Mouse (Mus musculus): ENCODE measurements around the gene S100a4. TPM values are rescaled to one million over a fixed set of nuclear protein-coding genes. Genes with fewer than 3 reads are reported as not detected.

The S100a4 gene
- polyA plus RNA-seq, 1 experiment from 2014 or later: 1.4 TPM

- H3K9ac ChIP-seq (ENCODE audit: low read depth, low read length): no peak overlapping the region
- WGBS: 76% methylated on average over 5 of the region's 5 CpGs
- no peaks in the 10 kb centered on the region for H3K27me3 ChIP-seq (ENCODE audit: control insufficient read depth, insufficient read depth, low read length)
- ATAC-seq (ENCODE audit: low FRiP score) (no peak), DNase-seq (ENCODE audit: low spot score) (no peak)
- H3K36me3 ChIP-seq (ENCODE audit: control insufficient read depth, insufficient read depth, low read length): no peaks in the 10 kb centered on the region
- no peak overlapping the region for H3K27ac ChIP-seq (ENCODE audit: low read depth, low read length)
- H3K4me1 ChIP-seq (replicated peaks; ENCODE audit: control insufficient read depth, insufficient read depth, low read length): no peaks in the 10 kb centered on the region
- H3K4me2 ChIP-seq (replicated peaks; ENCODE audit: low read depth, low read length): no peak overlapping the region
- H3K9me3 ChIP-seq (ENCODE audit: control insufficient read depth, low read length): no peaks in the 10 kb centered on the region
- H3K4me3 ChIP-seq (ENCODE audit: low read depth, low read length): no peak overlapping the region
These were observed 21.9 kb downstream of the S100a4 start for GRCm38 (mm10) chr3:90625496-90625895.

GRCm38 (mm10) chr3:90626266-90627021, 22.9 kb downstream of the S100a4 start:
- no peak overlapping the region for H3K4me2 ChIP-seq (replicated peaks; ENCODE audit: low read depth, low read length)
- ATAC-seq (ENCODE audit: low FRiP score) (no peak), DNase-seq (ENCODE audit: low spot score) (no peak)
- H3K27ac ChIP-seq (ENCODE audit: low read depth, low read length): no peak overlapping the region
- no peaks in the 10 kb centered on the region for H3K36me3 ChIP-seq (ENCODE audit: control insufficient read depth, insufficient read depth, low read length)
- no peaks in the 10 kb centered on the region for H3K9me3 ChIP-seq (ENCODE audit: control insufficient read depth, low read length)
- no peak overlapping the region for H3K9ac ChIP-seq (ENCODE audit: low read depth, low read length)
- H3K4me1 ChIP-seq (replicated peaks; ENCODE audit: control insufficient read depth, insufficient read depth, low read length): no peaks in the 10 kb centered on the region
- H3K27me3 ChIP-seq (ENCODE audit: control insufficient read depth, insufficient read depth, low read length): no peaks in the 10 kb centered on the region
- H3K4me3 ChIP-seq (ENCODE audit: low read depth, low read length): no peak overlapping the region
- 81% methylated on average over 9 of the region's 9 CpGs for WGBS

GRCm38 (mm10) chr3:90627366-90627765, 23.8 kb downstream of the S100a4 start:
- H3K27ac ChIP-seq (ENCODE audit: low read depth, low read length): no peak overlapping the region
- no peaks in the 10 kb centered on the region for H3K4me1 ChIP-seq (replicated peaks; ENCODE audit: control insufficient read depth, insufficient read depth, low read length)
- no peaks in the 10 kb centered on the region for H3K9me3 ChIP-seq (ENCODE audit: control insufficient read depth, low read length)
- H3K4me3 ChIP-seq (ENCODE audit: low read depth, low read length): no peak overlapping the region
- WGBS: 91% methylated on average over 5 of the region's 5 CpGs
- H3K36me3 ChIP-seq (ENCODE audit: control insufficient read depth, insufficient read depth, low read length): no peaks in the 10 kb centered on the region
- ATAC-seq (ENCODE audit: low FRiP score) (no peak), DNase-seq (ENCODE audit: low spot score) (no peak)
- no peaks in the 10 kb centered on the region for H3K27me3 ChIP-seq (ENCODE audit: control insufficient read depth, insufficient read depth, low read length)
- H3K4me2 ChIP-seq (replicated peaks; ENCODE audit: low read depth, low read length): no peak overlapping the region
- no peak overlapping the region for H3K9ac ChIP-seq (ENCODE audit: low read depth, low read length)

- no peak for DNase-seq (ENCODE audit: low spot score)
- no peak overlapping the region for H3K9ac ChIP-seq (ENCODE audit: low read depth, low read length)
- H3K36me3 ChIP-seq (ENCODE audit: control insufficient read depth, insufficient read depth, low read length): no peaks in the 10 kb centered on the region
- ATAC-seq (ENCODE audit: low FRiP score): no peak
- H3K4me1 ChIP-seq (replicated peaks; ENCODE audit: control insufficient read depth, insufficient read depth, low read length): no peaks in the 10 kb centered on the region
- H3K27ac ChIP-seq (ENCODE audit: low read depth, low read length): no peak overlapping the region
- H3K9me3 ChIP-seq (ENCODE audit: control insufficient read depth, low read length): no peaks in the 10 kb centered on the region
- WGBS: 68% methylated on average over 4 of the region's 4 CpGs
- H3K27me3 ChIP-seq (ENCODE audit: control insufficient read depth, insufficient read depth, low read length): no peaks in the 10 kb centered on the region
- H3K4me3 ChIP-seq (ENCODE audit: low read depth, low read length): no peak overlapping the region
- no peak overlapping the region for H3K4me2 ChIP-seq (replicated peaks; ENCODE audit: low read depth, low read length)
These were observed 24.2 kb downstream of the S100a4 start for GRCm38 (mm10) chr3:90627807-90628206.

GRCm38 (mm10) chr3:90629298-90629697, 25.7 kb downstream of the S100a4 start:
- H3K27ac ChIP-seq (ENCODE audit: low read depth, low read length): no peak overlapping the region
- no peak for DNase-seq (ENCODE audit: low spot score)
- 85% methylated on average over 2 of the region's 2 CpGs for WGBS
- H3K36me3 ChIP-seq (ENCODE audit: control insufficient read depth, insufficient read depth, low read length): no peaks in the 10 kb centered on the region
- no peak for ATAC-seq (ENCODE audit: low FRiP score)
- no peaks in the 10 kb centered on the region for H3K9me3 ChIP-seq (ENCODE audit: control insufficient read depth, low read length)
- H3K27me3 ChIP-seq (ENCODE audit: control insufficient read depth, insufficient read depth, low read length): no peaks in the 10 kb centered on the region
- H3K4me3 ChIP-seq (ENCODE audit: low read depth, low read length): no peak overlapping the region
- no peak overlapping the region for H3K9ac ChIP-seq (ENCODE audit: low read depth, low read length)
- no peaks in the 10 kb centered on the region for H3K4me1 ChIP-seq (replicated peaks; ENCODE audit: control insufficient read depth, insufficient read depth, low read length)
- H3K4me2 ChIP-seq (replicated peaks; ENCODE audit: low read depth, low read length): no peak overlapping the region

GRCm38 (mm10) chr3:90631984-90632383, 28.4 kb downstream of the S100a4 start:
- no peak for DNase-seq (ENCODE audit: low spot score)
- Histone ChIP-seq H3K4me3 (ENCODE audit: low read depth, low read length) (no peak overlapping the region), H3K36me3 (ENCODE audit: control insufficient read depth, insufficient read depth, low read length) (no peaks in the 10 kb centered on the region), H3K27me3 (ENCODE audit: control insufficient read depth, insufficient read depth, low read length) (no peaks in the 10 kb centered on the region), H3K4me1 (replicated peaks; ENCODE audit: control insufficient read depth, insufficient read depth, low read length) (no peaks in the 10 kb centered on the region), H3K9ac (ENCODE audit: low read depth, low read length) (no peak overlapping the region), H3K4me2 (replicated peaks; ENCODE audit: low read depth, low read length) (no peak overlapping the region), H3K9me3 (ENCODE audit: control insufficient read depth, low read length) (no peaks in the 10 kb centered on the region), H3K27ac (ENCODE audit: low read depth, low read length) (no peak overlapping the region)
- ATAC-seq (ENCODE audit: low FRiP score): no peak
- 82% methylated on average over 2 of the region's 2 CpGs for WGBS

GRCm38 (mm10) chr3:90638511-90639275, 35.1 kb downstream of the S100a4 start:
- no peak overlapping the region for H3K4me2 ChIP-seq (replicated peaks; ENCODE audit: low read depth, low read length)
- H3K27me3 ChIP-seq (ENCODE audit: control insufficient read depth, insufficient read depth, low read length): no peaks in the 10 kb centered on the region
- no peak overlapping the region for H3K27ac ChIP-seq (ENCODE audit: low read depth, low read length)
- H3K36me3 ChIP-seq (ENCODE audit: control insufficient read depth, insufficient read depth, low read length): no peaks in the 10 kb centered on the region
- no peak for ATAC-seq (ENCODE audit: low FRiP score)
- H3K4me3 ChIP-seq (ENCODE audit: low read depth, low read length): no peak overlapping the region
- H3K9me3 ChIP-seq (ENCODE audit: control insufficient read depth, low read length): no peaks in the 10 kb centered on the region
- no peak for DNase-seq (ENCODE audit: low spot score)
- WGBS: 78% methylated on average over 1 of the region's 1 CpGs
- no peak overlapping the region for H3K9ac ChIP-seq (ENCODE audit: low read depth, low read length)
- no peaks in the 10 kb centered on the region for H3K4me1 ChIP-seq (replicated peaks; ENCODE audit: control insufficient read depth, insufficient read depth, low read length)

- H3K4me3 ChIP-seq (ENCODE audit: low read depth, low read length): no peak overlapping the region
- 57% methylated on average over 7 of the region's 7 CpGs for WGBS
- DNase-seq (ENCODE audit: low spot score) (peak; percentile 48), ATAC-seq (ENCODE audit: low FRiP score) (no peak)
- no peaks in the 10 kb centered on the region for H3K4me1 ChIP-seq (replicated peaks; ENCODE audit: control insufficient read depth, insufficient read depth, low read length)
- no peak overlapping the region for H3K4me2 ChIP-seq (replicated peaks; ENCODE audit: low read depth, low read length)
- H3K36me3 ChIP-seq (ENCODE audit: control insufficient read depth, insufficient read depth, low read length): no peaks in the 10 kb centered on the region
- no peak overlapping the region for H3K9ac ChIP-seq (ENCODE audit: low read depth, low read length)
- H3K27me3 ChIP-seq (ENCODE audit: control insufficient read depth, insufficient read depth, low read length): no peaks in the 10 kb centered on the region
- no peaks in the 10 kb centered on the region for H3K9me3 ChIP-seq (ENCODE audit: control insufficient read depth, low read length)
- H3K27ac ChIP-seq (ENCODE audit: low read depth, low read length): no peak overlapping the region
These were observed 36.1 kb downstream of the S100a4 start for GRCm38 (mm10) chr3:90639511-90640154.
